Mouse (Mus musculus) ES-Bruce4 (cell line): ENCODE data around the gene Rbm19.
A peak's percentile ranks its signal among the peaks of the same experiment; 100 is the strongest.

Experiments used
- CTCF ChIP-seq: IDR thresholded peaks from one replicate; pipeline ENCODE4 v1.8.1; 2011; ENCODE audit warnings: low read depth, low read length
- POLR2A ChIP-seq: IDR thresholded peaks from one replicate; pipeline ENCODE4 v1.8.1; 2011; ENCODE audit warnings: low read length; ENCODE audit not compliant: insufficient read depth

- TF ChIP-seq POLR2A = no peak
- peak; percentile 85 for TF ChIP-seq CTCF
Observed at GRCm38 (mm10) chr5:120143941-120144340, 27.7 kb downstream of the Rbm19 start.
